Mouse (Mus musculus) liver, postnatal 0 days (tissue): Measurements from ENCODE around the gene Hipk2. TPM values are rescaled to one million over a fixed set of nuclear protein-coding genes. Genes with fewer than 3 reads are reported as not detected.
A peak's percentile ranks its signal among the peaks of the same experiment; 100 is the strongest.

Source experiments
- ATAC-seq: fragments of 200-750 bp; cut with Nextera tagmentation; 2 replicates; pipeline ENCODE4 v1.8.0; 2017; ENCODE audit warnings: mild to moderate bottlenecking, moderate library complexity
- DNase-seq: peaks from one replicate; pipeline ENCODE4 v3.0.0-alpha.2; 2016
- H3K27ac ChIP-seq: fragments of 300-500 bp; sonication (generic); 2 replicates; pipeline ENCODE4 v1.5.1; 2014; ENCODE audit warnings: antibody characterized with exemption, moderate library complexity, mild to moderate bottlenecking, low read depth
- H3K27me3 ChIP-seq: fragments of 300-500 bp; sonication (generic); 2 replicates; pipeline ENCODE4 v1.6.1; 2014; ENCODE audit warnings: low read length, control low read depth, mixed read lengths; ENCODE audit not compliant: insufficient read depth
- H3K36me3 ChIP-seq: fragments of 300-500 bp; sonication (generic); replicated peaks from 2 replicates; pipeline ENCODE4 v1.6.1; 2014; ENCODE audit warnings: mild to moderate bottlenecking, control low read depth, low read length, moderate library complexity, mixed read lengths; ENCODE audit not compliant: insufficient read depth
- H3K4me1 ChIP-seq: fragments of 300-500 bp; sonication (generic); 2 replicates; pipeline ENCODE4 v1.6.1; 2014; ENCODE audit warnings: antibody characterized with exemption, mild to moderate bottlenecking, control low read depth; ENCODE audit not compliant: insufficient read depth
- H3K4me2 ChIP-seq: fragments of 300-500 bp; sonication (generic); 2 replicates; pipeline ENCODE4 v1.6.1; 2014; ENCODE audit warnings: low read depth, mild to moderate bottlenecking, low read length, moderate library complexity, mixed read lengths
- H3K4me3 ChIP-seq: fragments of 300-500 bp; sonication (generic); 2 replicates; pipeline ENCODE4 v1.5.1; 2014; ENCODE audit warnings: low read depth, low read length
- H3K9ac ChIP-seq: fragments of 300-500 bp; sonication (generic); replicated peaks from 2 replicates; pipeline ENCODE4 v1.6.1; 2014; ENCODE audit warnings: mild to moderate bottlenecking, moderate library complexity
- H3K9me3 ChIP-seq: fragments of 300-500 bp; sonication (generic); 2 replicates; pipeline ENCODE4 v1.6.1; 2016; ENCODE audit warnings: mild to moderate bottlenecking, control low read depth, low read length, mixed read lengths
- CTCF ChIP-seq: sonication (generic); IDR thresholded peaks from 2 replicates; pipeline ENCODE4 v1.5.1; 2016; ENCODE audit warnings: antibody characterized with exemption, low read depth
- EP300 ChIP-seq: IDR thresholded peaks from 2 replicates; pipeline ENCODE4 v1.6.1; 2016; ENCODE audit warnings: antibody characterized with exemption, low read depth, mild to moderate bottlenecking
- WGBS: fragments of 180-500 bp; shearing (Covaris S2); extraction: QIAGEN DNeasy Blood & Tissue Kit; methylation state at CpG from one replicate; pipeline ENCODE4 v1.1.7; 2014; ENCODE audit not compliant: insufficient replicate concordance; 5-methylcytosine and 5-hydroxymethylcytosine counted together
- polyA plus RNA-seq: library from polyadenylated mRNA; unstranded; fragments of >200 nt; fragmentation: Nextera tagmentation; extraction: Ambion mirVana; gene quantifications from 2 replicates; pipeline ENCODE4 v1.2.1, GENCODE M21; 2015

The Hipk2 gene
- polyA plus RNA-seq, 1 experiment from 2014 or later: 9.7 TPM

GRCm38 (mm10) chr6:38921095-38921809 lies 45.3 kb upstream of the Hipk2 start:
- Histone ChIP-seq H3K36me3 (no peaks in the 10 kb centered on the region), H3K27ac (peak overlapping the region; percentile 97), H3K9ac (peak overlapping the region; percentile 57), H3K27me3 (no peaks in the 10 kb centered on the region), H3K4me1 (peaks cover 74% of the 10 kb centered on the region), H3K4me3 (no peak overlapping the region; the same call in 1 of the 2 replicates), H3K9me3 (no peaks in the 10 kb centered on the region), H3K4me2 (peak overlapping the region; percentile 60)
- TF ChIP-seq CTCF (no peak), EP300 (peak; percentile 95)
- 43% methylated on average over 17 of the region's 17 CpGs for WGBS
- DNase-seq (peak; percentile 68), ATAC-seq (peak; percentile 67)

DNA sequence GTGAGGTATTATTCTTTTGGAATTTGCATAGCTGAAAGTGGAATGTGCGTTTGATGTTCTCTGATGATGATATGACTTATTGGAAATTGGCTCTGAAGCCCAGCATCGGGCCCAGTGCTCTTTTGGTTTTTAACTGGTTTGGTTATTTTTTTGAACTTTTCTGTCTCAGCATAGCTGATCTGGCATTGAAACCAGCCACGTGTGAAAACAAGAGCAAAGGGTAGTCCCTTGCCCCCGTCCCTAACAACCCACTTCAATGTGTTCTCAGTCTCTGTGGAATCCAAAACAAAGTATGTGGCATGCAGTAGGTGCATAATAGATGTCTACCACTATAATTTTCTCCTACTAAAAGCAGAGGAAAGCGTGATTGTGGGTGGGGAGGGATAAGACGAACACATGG lies 44.2 kb upstream of the Hipk2 start:
- no peak for ATAC-seq
- Histone ChIP-seq H3K4me1 (peaks cover 79% of the 10 kb centered on the region), H3K4me2 (peak overlapping the region; percentile 60), H3K9ac (no peak overlapping the region), H3K36me3 (no peaks in the 10 kb centered on the region), H3K27me3 (no peaks in the 10 kb centered on the region), H3K27ac (peak overlapping the region; percentile 97), H3K9me3 (no peaks in the 10 kb centered on the region), H3K4me3 (0 out of 2 replicates have a peak overlapping the region, but pooled peaks have one; percentile 3)
- TF ChIP-seq EP300 (no peak), CTCF (no peak)
- WGBS: 73% methylated on average over 6 of the region's 6 CpGs
- DNase-seq: no peak

DNA sequence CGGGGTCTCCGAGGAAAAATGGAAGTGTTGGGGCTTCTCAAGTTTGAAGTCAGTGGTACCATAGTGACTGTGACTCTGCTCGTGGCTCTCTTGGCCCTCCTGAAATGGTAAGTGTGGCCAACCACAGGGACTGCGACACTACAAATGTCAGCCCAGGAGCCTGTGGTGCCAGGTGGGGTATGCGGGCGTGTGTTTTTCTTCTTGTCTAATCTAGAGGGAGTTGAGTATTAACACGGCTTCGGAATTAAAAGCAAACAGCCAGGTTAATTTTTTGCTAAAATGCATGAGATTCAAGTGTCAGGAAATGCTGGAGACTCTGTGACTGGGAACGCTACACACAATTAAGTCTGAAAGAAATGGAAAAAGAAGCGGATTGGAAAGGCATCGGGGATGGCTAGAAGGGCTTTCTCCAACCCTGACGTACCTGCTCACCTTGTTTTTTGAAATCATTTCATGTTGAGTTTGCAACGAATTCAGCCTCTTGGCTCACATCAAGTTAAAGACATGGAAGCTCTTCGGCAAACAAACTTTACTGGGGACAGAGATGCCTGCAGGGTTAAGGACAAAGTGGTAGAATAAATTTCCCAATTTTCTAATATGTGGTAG lies 43.3 kb upstream of the Hipk2 start:
- H3K4me1 ChIP-seq: peaks cover 86% of the 10 kb centered on the region

DNA sequence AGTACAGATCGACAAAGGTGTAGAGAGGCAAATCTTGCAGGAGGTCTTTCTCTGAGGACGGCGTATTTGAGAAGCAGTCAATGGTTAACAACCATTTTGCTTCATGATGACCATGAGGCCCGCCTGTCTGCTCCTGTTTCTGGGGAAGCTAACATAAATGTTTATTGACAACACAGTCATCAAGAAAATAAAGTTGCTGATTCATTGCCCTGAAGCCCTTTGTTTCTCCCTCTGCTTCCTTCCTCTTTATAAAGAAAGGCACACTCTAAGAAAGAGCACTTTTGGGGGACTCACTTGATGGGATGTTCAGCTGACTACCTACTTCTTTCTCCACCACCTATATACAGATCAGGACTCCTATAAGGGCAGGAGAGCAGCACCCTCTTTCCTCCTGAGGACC lies 42.8 kb upstream of the Hipk2 start:
- Histone ChIP-seq H3K9ac (peak overlapping the region; percentile 21; the same call in 1 of the 2 replicates), H3K4me1 (peaks cover 87% of the 10 kb centered on the region), H3K4me2 (peak overlapping the region; percentile 60), H3K9me3 (no peaks in the 10 kb centered on the region), H3K27ac (peak overlapping the region; percentile 97), H3K4me3 (0 out of 2 replicates have a peak overlapping the region, but pooled peaks have one; percentile 0), H3K27me3 (no peaks in the 10 kb centered on the region), H3K36me3 (no peaks in the 10 kb centered on the region)
- 51% methylated on average over 4 of the region's 4 CpGs for WGBS
- DNase-seq (no peak), ATAC-seq (no peak)
- no peak for TF ChIP-seq CTCF
- no peak for TF ChIP-seq EP300

More for the DNA sequence above, 43.3 kb upstream of the Hipk2 start:
- no peak for TF ChIP-seq EP300
- no peak for TF ChIP-seq CTCF
- ATAC-seq (no peak), DNase-seq (no peak)
- Histone ChIP-seq H3K9me3 (no peaks in the 10 kb centered on the region), H3K27me3 (no peaks in the 10 kb centered on the region), H3K27ac (peak overlapping the region; percentile 97), H3K4me3 (0 out of 2 replicates have a peak overlapping the region, but pooled peaks have one; percentile 0), H3K9ac (peak overlapping the region; percentile 21; the same call in 1 of the 2 replicates), H3K36me3 (no peaks in the 10 kb centered on the region), H3K4me2 (peak overlapping the region; percentile 60)
- 59% methylated on average over 14 of the region's 14 CpGs for WGBS

- no peaks in the 10 kb centered on the region for H3K27me3 ChIP-seq
- no peak overlapping the region for H3K4me3 ChIP-seq
- WGBS: 51% methylated on average over 3 of the region's 3 CpGs
- H3K36me3 ChIP-seq: no peaks in the 10 kb centered on the region
- TF ChIP-seq EP300: no peak
- no peak for TF ChIP-seq CTCF
- H3K4me2 ChIP-seq: peak overlapping the region; percentile 60
- H3K27ac ChIP-seq: peak overlapping the region; percentile 97
- DNase-seq: no peak
- 0 out of 2 replicates have a peak overlapping the region, but pooled peaks have one; percentile 17 for H3K9ac ChIP-seq
- H3K4me1 ChIP-seq: peaks cover 89% of the 10 kb centered on the region
- H3K9me3 ChIP-seq: no peaks in the 10 kb centered on the region
- ATAC-seq: no peak
Observed at GRCm38 (mm10) chr6:38917415-38917814, 41.5 kb upstream of the Hipk2 start.

DNA sequence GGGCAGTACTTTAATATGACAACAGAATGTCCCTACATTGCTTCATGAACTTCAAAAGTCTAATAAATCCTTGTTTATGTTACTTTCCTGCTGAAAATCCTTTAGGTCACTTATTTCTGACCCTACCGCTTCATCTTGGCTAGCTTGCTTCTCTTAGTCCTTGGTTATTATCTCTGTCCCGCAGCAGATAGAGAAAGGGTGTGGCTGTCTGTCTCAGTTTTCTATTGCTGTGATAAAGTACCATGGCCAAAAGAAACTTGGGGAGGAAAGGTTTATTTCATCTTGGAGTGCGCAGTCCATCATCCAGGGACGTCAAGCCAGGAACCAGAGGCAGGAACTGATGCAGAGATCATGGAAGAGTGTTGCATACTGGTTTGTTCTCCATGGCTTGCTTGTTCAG lies 40.6 kb upstream of the Hipk2 start:
- no peaks in the 10 kb centered on the region for H3K9me3 ChIP-seq
- peaks cover 89% of the 10 kb centered on the region for H3K4me1 ChIP-seq
- H3K9ac ChIP-seq: 0 out of 2 replicates have a peak overlapping the region, but pooled peaks have one; percentile 17
- H3K4me3 ChIP-seq: no peak overlapping the region
- 52% methylated on average over 4 of the region's 4 CpGs for WGBS
- H3K4me2 ChIP-seq: peak overlapping the region; percentile 60
- DNase-seq (no peak), ATAC-seq (no peak)
- H3K27ac ChIP-seq: peak overlapping the region; percentile 97
- H3K27me3 ChIP-seq: no peaks in the 10 kb centered on the region
- no peaks in the 10 kb centered on the region for H3K36me3 ChIP-seq
- TF ChIP-seq EP300 (peak; percentile 93), CTCF (no peak)
